Mouse (Mus musculus): ENCODE measurements around the gene Krtap9-3.
"Not testable (repeated sequence)": the region's sequence is repeated elsewhere in the genome, so short reads cannot be mapped to it uniquely, and the experiment has no call there.

Krtap9-3 gene

GRCm38 (mm10) chr11:99597742-99598141 is at the start of gene Krtap9-3:
Krtap9-3 (minus strand) TSS chr11:99598105.
- DNase-seq (ENCODE audit: low read depth) = not testable (repeated sequence)

DNA sequence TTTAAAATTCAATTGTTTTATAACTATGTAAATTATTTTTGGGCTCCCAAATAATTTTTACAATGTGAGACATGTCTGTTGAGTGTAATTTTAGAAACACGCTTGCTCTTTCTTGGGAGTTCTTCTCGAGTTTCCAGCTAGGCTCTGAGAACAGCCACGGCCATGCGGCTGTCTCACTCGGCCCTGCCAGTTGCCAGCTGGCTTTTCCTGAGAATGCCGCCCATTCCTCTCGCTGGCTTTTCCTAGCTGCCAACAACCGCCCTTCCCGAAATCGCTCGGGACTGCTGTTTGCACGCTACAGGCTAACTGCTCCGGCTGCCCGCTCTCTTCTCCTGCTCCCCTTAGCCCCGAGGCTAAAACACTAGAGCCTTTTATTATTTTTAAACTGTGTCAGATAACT is 48.5 kb upstream of the Krtap9-3 start:
- no peak for DNase-seq (ENCODE audit: low read depth)

GRCm38 (mm10) chr11:99644351-99644750 is 46.4 kb upstream of the Krtap9-3 start:
- peak; percentile 40 for DNase-seq (ENCODE audit: low read depth)

DNA sequence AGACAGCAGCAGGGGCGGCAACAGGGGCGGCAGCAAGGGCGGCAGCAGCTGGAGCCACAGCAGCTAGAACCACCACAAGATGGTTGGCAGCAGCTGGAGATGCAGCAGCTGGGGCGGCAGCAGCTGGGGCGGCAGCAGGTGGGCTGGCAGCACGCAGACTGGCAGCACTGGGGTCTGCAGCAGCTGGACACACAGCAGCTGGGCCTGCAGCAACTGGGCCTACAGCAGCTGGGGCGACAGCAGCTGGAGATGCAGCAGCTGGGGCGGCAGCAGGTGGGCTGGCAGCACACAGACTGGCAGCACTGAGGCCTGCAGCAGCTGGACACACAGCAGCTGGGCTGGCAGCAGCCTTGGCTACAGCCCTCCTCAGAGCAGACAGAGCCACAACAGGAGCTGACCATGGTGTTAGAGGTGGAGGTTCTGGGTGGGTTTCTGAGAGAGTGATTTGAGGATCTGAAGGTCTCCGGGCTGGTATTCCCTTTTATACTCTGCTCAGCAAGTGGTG is 45.8 kb upstream of the Krtap9-3 start, which contains the start of gene Krtap4-7:
Gene Krtap4-7 (minus strand): TSS at position 455 of the 505 bp plus-strand sequence.
- DNase-seq (ENCODE audit: low read depth) = not testable (repeated sequence)

DNA sequence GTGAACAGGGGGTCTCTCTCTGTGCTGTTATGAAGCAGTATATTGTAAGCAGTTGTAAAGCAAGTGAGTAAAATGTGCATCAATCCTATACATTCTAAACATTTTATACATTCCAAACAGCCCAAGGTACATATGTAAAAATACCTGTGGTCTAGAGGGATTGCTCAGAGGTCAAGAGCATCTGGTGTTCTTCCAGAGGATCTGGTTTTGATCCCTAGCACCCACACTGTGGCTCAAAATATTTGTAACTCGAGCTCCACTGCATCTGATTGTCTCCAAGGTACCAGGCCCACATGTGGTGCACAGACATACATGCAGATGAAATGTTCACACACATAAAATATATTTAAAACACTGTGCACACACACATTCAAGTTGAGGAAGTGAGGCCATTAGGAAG is 43.0 kb upstream of the Krtap9-3 start:
- DNase-seq (ENCODE audit: low read depth) = peak; percentile 75

- DNase-seq (ENCODE audit: low read depth) = peak; percentile 15
Measured at GRCm38 (mm10) chr11:99637086-99637485, 39.2 kb upstream of the Krtap9-3 start.

DNA sequence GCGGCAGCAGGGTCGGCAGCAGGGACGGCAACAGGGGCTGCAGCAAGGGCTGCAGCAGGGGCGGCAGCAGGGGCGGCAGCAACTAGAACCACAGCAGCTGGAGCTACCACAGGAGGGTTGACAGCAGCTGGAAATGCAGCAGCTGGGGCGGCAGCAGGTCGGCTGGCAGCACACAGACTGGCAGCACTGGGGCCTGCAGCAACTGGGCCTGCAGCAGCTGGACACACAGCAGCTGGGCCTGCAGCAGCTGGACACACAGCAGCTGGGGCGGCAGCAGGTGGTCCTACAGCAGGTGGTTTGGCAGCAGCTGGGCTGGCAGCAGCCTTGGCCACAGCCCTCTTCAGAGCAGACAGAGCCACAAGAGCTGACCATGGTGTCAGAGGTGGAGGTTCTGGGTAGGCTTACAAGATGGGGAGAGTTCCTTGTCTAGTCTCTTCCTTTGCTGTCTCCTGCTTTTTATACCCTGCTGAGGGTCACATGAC is 36.8 kb upstream of the Krtap9-3 start, which contains the start of gene Krtap4-2:
Gene Krtap4-2 (minus strand): TSS at position 432 of the 482 bp plus-strand sequence.
- no peak for DNase-seq (ENCODE audit: low read depth)

DNA sequence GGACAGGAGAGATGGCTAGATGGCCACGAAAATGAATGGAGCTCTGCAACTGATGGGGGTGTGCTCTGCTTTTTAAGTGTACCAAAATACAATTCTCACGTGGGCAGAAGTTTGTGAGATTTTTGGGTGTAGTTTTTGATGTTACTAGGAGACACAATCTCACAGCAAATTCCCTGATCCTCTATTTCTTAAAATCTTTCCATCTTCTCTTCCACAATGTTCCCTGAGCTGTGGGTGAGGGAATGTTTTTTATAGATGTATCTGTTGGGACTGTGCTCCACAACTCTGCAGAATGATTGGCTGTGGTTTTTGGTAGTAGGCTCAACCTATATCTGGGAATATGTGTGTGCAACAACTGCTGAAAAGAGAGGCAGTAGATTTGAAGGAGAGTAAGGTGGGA is 35.4 kb upstream of the Krtap9-3 start:
- DNase-seq (ENCODE audit: low read depth) = no peak

- no peak for DNase-seq (ENCODE audit: low read depth)
Measured at GRCm38 (mm10) chr11:99630890-99631289, 33.0 kb upstream of the Krtap9-3 start.

DNA sequence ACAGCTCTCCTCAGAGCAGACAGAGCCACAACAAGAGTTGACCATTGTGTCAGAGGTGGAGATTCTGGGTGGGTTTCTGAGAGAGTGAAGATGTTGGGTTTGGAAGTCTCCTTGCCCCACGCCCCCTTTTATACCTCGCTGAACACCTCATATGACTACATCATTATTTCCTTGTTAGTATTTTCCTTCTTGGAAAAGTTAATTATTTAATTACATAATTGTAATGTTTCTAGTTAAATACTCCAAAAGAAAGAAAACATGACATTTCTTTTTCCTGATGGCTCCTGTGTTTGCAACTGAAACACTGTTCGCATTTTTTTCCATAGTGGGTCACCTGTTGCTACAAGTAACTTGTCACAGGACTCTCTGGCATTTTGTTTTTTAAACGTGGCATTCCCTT is 30.2 kb upstream of the Krtap9-3 start, which contains the start of gene Krtap4-1:
Gene Krtap4-1 (minus strand): TSS at position 101 of the 400 bp plus-strand sequence.
- DNase-seq (ENCODE audit: low read depth) = no peak

GRCm38 (mm10) chr11:99620335-99620734 is 22.4 kb upstream of the Krtap9-3 start, which contains the start of gene Gm11562:
Gm11562 (minus strand) TSS chr11:99620435.
- no peak for DNase-seq (ENCODE audit: low read depth)

DNA sequence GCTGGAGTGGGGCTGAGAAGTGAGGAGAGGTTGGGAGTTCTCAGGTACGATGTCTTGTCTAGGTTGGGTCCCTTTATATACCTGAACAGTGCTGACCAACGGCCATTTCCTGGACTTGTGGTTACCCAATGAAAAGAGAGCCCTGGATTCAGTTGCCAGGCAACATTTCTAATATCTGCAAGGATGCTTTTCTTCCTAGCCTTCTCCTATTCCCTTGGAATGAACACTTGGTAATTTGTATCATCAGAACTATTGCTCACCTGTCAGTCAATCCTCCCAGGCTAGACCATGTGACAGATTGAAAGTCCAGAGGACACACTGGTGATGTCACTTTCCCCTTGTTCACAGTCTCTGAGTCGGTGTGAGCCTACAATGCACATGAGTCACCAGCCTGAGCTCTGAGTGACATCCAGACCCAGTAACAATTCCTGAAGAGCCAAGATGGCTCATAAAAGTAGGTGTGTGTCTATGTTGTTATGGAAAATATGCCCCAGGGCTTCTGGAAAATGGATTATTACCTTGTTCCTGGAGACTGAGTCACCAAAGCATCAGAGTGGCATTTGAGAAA is 17.0 kb upstream of the Krtap9-3 start, which contains the start of gene Krtap2-4:
Gene Krtap2-4 (minus strand): TSS at position 51 of the 568 bp plus-strand sequence.
- no peak for DNase-seq (ENCODE audit: low read depth)

DNA sequence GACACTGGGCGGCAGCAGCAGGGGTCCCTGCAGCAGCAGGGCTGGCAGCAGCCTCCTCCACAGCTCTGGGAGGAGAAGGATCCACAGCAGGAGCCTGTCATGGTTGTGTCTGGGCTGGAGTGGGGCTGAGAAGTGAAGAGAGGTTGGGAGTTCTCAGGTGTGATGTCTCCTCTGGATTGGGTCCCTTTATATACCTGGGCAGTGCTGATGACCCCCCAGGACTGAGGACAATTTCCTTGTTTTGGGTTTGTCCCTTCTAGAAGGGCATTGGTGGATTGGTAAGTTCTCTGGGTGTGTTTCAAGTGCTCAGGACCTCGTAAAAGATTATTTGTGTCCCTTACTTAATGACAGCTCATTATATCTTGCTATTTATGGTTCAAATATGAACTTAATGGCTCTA is 12.2 kb upstream of the Krtap9-3 start, which contains the start of gene Gm11937:
Gene Gm11937 (minus strand): TSS at position 101 of the 400 bp plus-strand sequence.
- DNase-seq (ENCODE audit: low read depth) = not testable (repeated sequence)

- no peak for DNase-seq (ENCODE audit: low read depth)
Measured at GRCm38 (mm10) chr11:99609126-99609525, 11.2 kb upstream of the Krtap9-3 start.

GRCm38 (mm10) chr11:99603208-99603607 is 5.3 kb upstream of the Krtap9-3 start, which contains the start of gene Gm11938:
Gm11938 (minus strand) TSS chr11:99603308.
- DNase-seq (ENCODE audit: low read depth) = not testable (repeated sequence)

DNA sequence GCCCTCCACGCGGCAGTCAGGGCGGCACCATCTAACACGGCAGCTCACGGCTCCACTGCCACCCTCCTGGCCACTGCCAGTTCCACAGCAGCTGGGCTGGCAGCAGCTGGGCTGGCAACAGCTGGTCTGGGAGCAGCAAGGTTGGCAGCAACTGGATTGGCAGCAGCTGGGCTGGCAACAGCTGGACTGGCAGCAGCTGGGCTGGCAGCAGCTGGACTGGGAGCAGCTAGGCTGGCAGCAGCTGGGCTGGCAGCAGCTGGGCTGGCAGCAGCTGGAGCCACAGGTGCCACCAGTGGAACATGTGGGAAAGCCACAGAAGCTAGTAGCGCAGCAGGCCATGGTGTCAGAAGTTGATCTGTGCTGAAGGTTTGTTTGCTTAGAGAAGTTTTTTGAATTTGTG is 6.9 kb downstream of the Krtap9-3 start, which contains the start of gene Krtap1-3:
Gene Krtap1-3 (minus strand): TSS at position 359 of the 400 bp plus-strand sequence.
- DNase-seq (ENCODE audit: low read depth) = no peak

- no peak for DNase-seq (ENCODE audit: low read depth)
Measured at GRCm38 (mm10) chr11:99585096-99585495, 12.8 kb downstream of the Krtap9-3 start.

GRCm38 (mm10) chr11:99583245-99583704 is 14.6 kb downstream of the Krtap9-3 start, which contains the start of gene Krtap1-4:
Krtap1-4 (minus strand) TSS chr11:99583654.
- no peak for DNase-seq (ENCODE audit: low read depth)

DNA sequence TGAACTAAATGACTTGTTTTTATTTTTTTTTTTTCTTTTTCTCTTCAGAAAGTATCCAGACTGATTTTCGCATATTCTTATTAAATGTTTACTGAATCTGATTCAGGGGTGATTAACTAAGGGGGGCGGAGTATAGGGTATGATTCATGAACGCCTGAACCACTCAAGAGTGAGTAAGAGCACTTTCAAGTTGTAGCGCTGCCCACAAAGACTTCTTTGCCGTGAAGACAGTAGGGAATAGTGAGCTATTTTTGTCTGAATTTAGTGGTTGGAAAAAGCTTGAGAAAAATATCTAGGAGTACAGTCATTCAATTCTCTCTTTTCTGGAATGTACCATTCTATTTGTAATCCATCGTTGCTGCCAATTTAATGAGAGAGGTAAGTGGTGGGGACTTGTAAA is 16.3 kb downstream of the Krtap9-3 start:
- peak; percentile 84 for DNase-seq (ENCODE audit: low read depth)

DNA sequence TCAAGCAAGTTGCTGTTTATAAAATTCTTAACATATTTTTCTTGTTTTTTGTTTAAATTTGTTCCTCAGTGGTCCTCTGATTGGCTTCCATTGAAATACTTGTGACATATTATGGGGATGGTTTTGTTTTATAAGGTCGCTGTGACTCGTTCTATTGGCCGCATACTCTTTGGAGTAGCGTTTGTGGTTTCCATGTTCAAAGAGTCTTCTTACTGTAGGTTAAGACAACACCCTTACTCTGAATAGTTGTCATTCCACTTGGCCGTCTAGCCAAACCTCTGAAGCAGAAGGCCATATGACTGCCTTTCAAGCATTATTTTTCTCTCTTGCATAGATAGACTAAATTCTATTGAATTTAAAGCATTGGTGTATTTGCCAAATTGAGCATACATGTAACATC is 16.9 kb downstream of the Krtap9-3 start:
- peak; percentile 28 for DNase-seq (ENCODE audit: low read depth)

DNA sequence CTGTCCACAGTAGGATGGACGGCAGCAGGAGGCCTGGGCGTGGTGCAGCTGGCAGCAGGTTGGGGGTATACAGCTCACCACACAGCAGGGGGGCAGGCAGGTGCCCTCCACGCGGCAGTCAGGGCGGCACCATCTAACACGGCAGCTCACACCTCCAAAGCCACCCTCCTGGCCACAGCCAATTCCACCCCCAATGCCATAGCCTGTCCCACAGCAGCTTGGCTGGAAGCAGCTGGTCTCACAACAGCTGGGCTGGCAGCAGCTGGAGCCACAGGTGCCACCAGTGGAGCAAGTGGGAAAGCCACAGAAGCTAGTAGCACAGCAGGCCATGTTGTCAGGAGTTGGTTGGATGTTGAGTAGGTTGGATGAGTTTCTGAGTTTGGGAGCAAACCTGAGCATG is 17.3 kb downstream of the Krtap9-3 start, which contains the start of gene Krtap1-5:
Gene Krtap1-5 (minus strand): TSS at position 381 of the 400 bp plus-strand sequence.
- DNase-seq (ENCODE audit: low read depth) = no peak

DNA sequence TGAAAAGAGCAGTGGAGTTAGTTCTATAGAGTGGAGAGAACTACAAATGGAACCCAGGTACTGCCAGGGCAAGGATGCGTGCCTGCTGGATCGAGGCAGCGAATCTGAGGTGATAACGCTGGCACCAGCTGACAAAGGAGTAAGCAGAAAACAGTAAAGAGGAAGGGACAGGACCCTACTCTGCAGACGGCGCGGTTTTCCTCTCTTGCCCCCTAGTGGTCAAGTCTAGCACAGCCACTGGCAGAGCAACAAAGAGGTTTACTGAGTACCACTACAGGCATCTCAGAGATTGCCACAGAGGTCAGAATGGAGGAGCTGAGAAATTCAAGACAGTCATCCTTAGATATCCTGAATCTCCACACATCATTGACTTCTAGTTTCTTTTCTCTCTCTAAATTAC is 23.8 kb downstream of the Krtap9-3 start:
- DNase-seq (ENCODE audit: low read depth) = peak; percentile 75

DNA sequence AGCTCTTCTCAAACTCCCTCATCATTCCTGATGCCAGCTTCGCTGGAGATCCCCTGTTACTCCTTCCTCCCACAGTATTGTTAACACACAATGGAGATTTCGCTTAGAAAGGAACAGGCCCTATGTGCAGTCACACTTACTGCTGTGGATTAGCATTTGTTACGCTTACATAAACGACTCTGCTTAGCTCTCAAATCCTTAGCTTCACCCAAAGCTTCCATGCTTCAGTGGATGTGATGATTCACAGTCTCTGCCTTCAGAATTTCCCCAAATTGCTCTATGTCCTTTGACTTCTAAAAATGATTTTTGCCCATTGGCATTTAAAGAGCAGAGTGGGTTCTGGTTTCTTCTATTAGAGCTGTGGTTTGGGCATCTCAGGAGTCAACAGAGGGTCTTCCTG is 24.7 kb downstream of the Krtap9-3 start:
- DNase-seq (ENCODE audit: low read depth) = peak; percentile 24
